Mouse (Mus musculus): Measurements from ENCODE around the gene Xlr5c. TPM values are rescaled to one million over a fixed set of nuclear protein-coding genes. Genes with fewer than 3 reads are reported as not detected.

Gene Xlr5c
- polyA plus RNA-seq (2014; fragmentation: Illumina TruSeq; extraction: RNeasy Lipid Tissue Mini Kit (QIAGEN cat#74804); ENCODE audit: low read depth, low replicate concordance): not detected

GRCm38 (mm10) chrX:73292876-73293275 is at the start of gene Xlr5c, which contains the start of gene Xlr5a:
TSS of gene Xlr5c (minus strand) at chrX:73292976.
TSS of gene Xlr5a (minus strand) at chrX:73292976.

GRCm38 (mm10) chrX:73342483-73342895 is 49.7 kb upstream of the Xlr5c start, which contains the start of gene Zfp275:
TSS of gene Zfp275 (plus strand) at chrX:73342621.

GRCm38 (mm10) chrX:73336740-73337139 is 44.0 kb upstream of the Xlr5c start, which contains the start of gene Gm45015:
TSS of gene Gm45015 (minus strand) at chrX:73336840.

GRCm38 (mm10) chrX:73265270-73265669 is 27.5 kb downstream of the Xlr5c start, which contains the start of gene Xlr3c:
TSS of gene Xlr3c (minus strand) at chrX:73265390.

GRCm38 (mm10) chrX:73242821-73243325 is 49.9 kb downstream of the Xlr5c start, which contains the start of gene Xlr4c:
TSS of gene Xlr4c (minus strand) at chrX:73243130.

Other genes starting within 250 kb of the Xlr5c start
- not detected for gene Pnma3, start 228.2 kb downstream of the Xlr5c start, polyA plus RNA-seq (2014; fragmentation: Illumina TruSeq; extraction: RNeasy Lipid Tissue Mini Kit (QIAGEN cat#74804); ENCODE audit: low read depth, low replicate concordance)
- gene Xlr4a, start 210.5 kb downstream of the Xlr5c start, polyA plus RNA-seq (2014; fragmentation: Illumina TruSeq; extraction: RNeasy Lipid Tissue Mini Kit (QIAGEN cat#74804); ENCODE audit: low read depth, low replicate concordance): 24.2 TPM
- gene Xlr3a, start 195.9 kb downstream of the Xlr5c start, polyA plus RNA-seq (2014; fragmentation: Illumina TruSeq; extraction: RNeasy Lipid Tissue Mini Kit (QIAGEN cat#74804); ENCODE audit: low read depth, low replicate concordance): 4.9 TPM
- not detected for gene Gm14685, start 175.9 kb downstream of the Xlr5c start, polyA plus RNA-seq (2014; fragmentation: Illumina TruSeq; extraction: RNeasy Lipid Tissue Mini Kit (QIAGEN cat#74804); ENCODE audit: low read depth, low replicate concordance)
- 0.25 TPM for gene Xlr5b, start 144.2 kb downstream of the Xlr5c start, polyA plus RNA-seq (2014; fragmentation: Illumina TruSeq; extraction: RNeasy Lipid Tissue Mini Kit (QIAGEN cat#74804); ENCODE audit: low read depth, low replicate concordance)
- gene DXBay18, start 143.5 kb downstream of the Xlr5c start, polyA plus RNA-seq (2014; fragmentation: Illumina TruSeq; extraction: RNeasy Lipid Tissue Mini Kit (QIAGEN cat#74804); ENCODE audit: low read depth, low replicate concordance): 2.2 TPM
- gene Spin2d, start 116.0 kb downstream of the Xlr5c start, polyA plus RNA-seq (2014; fragmentation: Illumina TruSeq; extraction: RNeasy Lipid Tissue Mini Kit (QIAGEN cat#74804); ENCODE audit: low read depth, low replicate concordance): not detected
- gene Xlr3b, start 100.8 kb downstream of the Xlr5c start, polyA plus RNA-seq (2014; fragmentation: Illumina TruSeq; extraction: RNeasy Lipid Tissue Mini Kit (QIAGEN cat#74804); ENCODE audit: low read depth, low replicate concordance): 4.5 TPM
- 3.8 TPM for gene Xlr4b, start 78.6 kb downstream of the Xlr5c start, polyA plus RNA-seq (2014; fragmentation: Illumina TruSeq; extraction: RNeasy Lipid Tissue Mini Kit (QIAGEN cat#74804); ENCODE audit: low read depth, low replicate concordance)
- gene F8a, start 64.7 kb downstream of the Xlr5c start, polyA plus RNA-seq (2014; fragmentation: Illumina TruSeq; extraction: RNeasy Lipid Tissue Mini Kit (QIAGEN cat#74804); ENCODE audit: low read depth, low replicate concordance): 7.4 TPM
- gene Xlr4c, start 49.8 kb downstream of the Xlr5c start, polyA plus RNA-seq (2014; fragmentation: Illumina TruSeq; extraction: RNeasy Lipid Tissue Mini Kit (QIAGEN cat#74804); ENCODE audit: low read depth, low replicate concordance): 3.9 TPM
- 0.68 TPM for gene Xlr3c, start 27.6 kb downstream of the Xlr5c start, polyA plus RNA-seq (2014; fragmentation: Illumina TruSeq; extraction: RNeasy Lipid Tissue Mini Kit (QIAGEN cat#74804); ENCODE audit: low read depth, low replicate concordance)
- gene Xlr5a, start within 50 bp of the Xlr5c start, polyA plus RNA-seq (2014; fragmentation: Illumina TruSeq; extraction: RNeasy Lipid Tissue Mini Kit (QIAGEN cat#74804); ENCODE audit: low read depth, low replicate concordance): not detected
- gene Gm45015, start 43.9 kb upstream of the Xlr5c start, polyA plus RNA-seq (2014; fragmentation: Illumina TruSeq; extraction: RNeasy Lipid Tissue Mini Kit (QIAGEN cat#74804); ENCODE audit: low read depth, low replicate concordance): not detected
- gene Zfp275, start 49.6 kb upstream of the Xlr5c start, polyA plus RNA-seq (2014; fragmentation: Illumina TruSeq; extraction: RNeasy Lipid Tissue Mini Kit (QIAGEN cat#74804); ENCODE audit: low read depth, low replicate concordance): 18.0 TPM
- not detected for gene Gm18336, start 105.8 kb upstream of the Xlr5c start, polyA plus RNA-seq (2014; fragmentation: Illumina TruSeq; extraction: RNeasy Lipid Tissue Mini Kit (QIAGEN cat#74804); ENCODE audit: low read depth, low replicate concordance)
- gene Zfp92, start 118.1 kb upstream of the Xlr5c start, polyA plus RNA-seq (2014; fragmentation: Illumina TruSeq; extraction: RNeasy Lipid Tissue Mini Kit (QIAGEN cat#74804); ENCODE audit: low read depth, low replicate concordance): 0.10 TPM
- 2.0 TPM for gene Trex2, start 142.4 kb upstream of the Xlr5c start, polyA plus RNA-seq (2014; fragmentation: Illumina TruSeq; extraction: RNeasy Lipid Tissue Mini Kit (QIAGEN cat#74804); ENCODE audit: low read depth, low replicate concordance)
- gene Haus7, start 166.1 kb upstream of the Xlr5c start, polyA plus RNA-seq (2014; fragmentation: Illumina TruSeq; extraction: RNeasy Lipid Tissue Mini Kit (QIAGEN cat#74804); ENCODE audit: low read depth, low replicate concordance): 19.9 TPM
- gene Bgn, start 190.6 kb upstream of the Xlr5c start, polyA plus RNA-seq (2014; fragmentation: Illumina TruSeq; extraction: RNeasy Lipid Tissue Mini Kit (QIAGEN cat#74804); ENCODE audit: low read depth, low replicate concordance): 271 TPM
- gene Atp2b3, start 210.1 kb upstream of the Xlr5c start, polyA plus RNA-seq (2014; fragmentation: Illumina TruSeq; extraction: RNeasy Lipid Tissue Mini Kit (QIAGEN cat#74804); ENCODE audit: low read depth, low replicate concordance): 54.7 TPM